Mouse (Mus musculus) cortical plate, adult 2 months (tissue): ENCODE results near the gene Nfu1.

Experiments
- CTCF ChIP-seq: fragments of 200-500 bp; IDR thresholded peaks from 2 replicates; pipeline ENCODE4 v1.5.1; 2011; ENCODE audit warnings: mild to moderate bottlenecking, control low read depth, low read length; ENCODE audit not compliant: insufficient read depth; ENCODE audit errors: extremely low read depth
- POLR2A ChIP-seq: fragments of 200-500 bp; IDR thresholded peaks from 2 replicates; pipeline ENCODE4 v1.6.1; 2011; ENCODE audit warnings: mild to moderate bottlenecking, low read length, control low read depth; ENCODE audit not compliant: insufficient read depth; ENCODE audit errors: extremely low read depth

GRCm38 (mm10) chr6:87044895-87045294 lies 35.9 kb downstream of the Nfu1 start:
- TF ChIP-seq CTCF = no peak
- TF ChIP-seq POLR2A = no peak
